Mouse (Mus musculus) ES-Bruce4 (cell line): ENCODE results near the gene Pigv.

Source experiments
- CTCF ChIP-seq: IDR thresholded peaks from one replicate; pipeline ENCODE4 v1.8.1; 2011; ENCODE audit warnings: low read depth, low read length
- EP300 ChIP-seq: IDR thresholded peaks from 2 replicates; pipeline ENCODE4 v1.6.1; 2011; ENCODE audit warnings: low read depth, low read length; ENCODE audit not compliant: insufficient read depth
- POLR2A ChIP-seq: IDR thresholded peaks from one replicate; pipeline ENCODE4 v1.8.1; 2011; ENCODE audit warnings: low read length; ENCODE audit not compliant: insufficient read depth

DNA sequence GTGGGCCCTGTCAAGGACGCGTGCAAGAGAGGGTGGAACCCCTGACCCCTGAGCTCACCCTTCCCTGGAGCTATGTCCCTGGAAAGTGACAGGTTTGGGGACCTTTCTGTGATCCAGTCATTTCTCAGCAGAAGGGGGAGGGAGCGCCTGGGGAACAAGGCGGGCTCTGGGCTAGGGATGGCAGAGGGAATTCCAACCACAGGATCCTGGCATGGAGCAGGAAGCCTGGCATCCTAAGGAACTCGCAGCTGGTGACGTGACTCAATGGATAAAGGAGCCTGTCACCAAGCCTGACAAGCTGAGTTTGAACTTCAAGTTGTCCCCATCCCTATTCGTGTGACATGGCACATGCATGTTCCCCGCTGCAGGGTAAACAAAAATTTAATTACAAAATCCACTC is 59.4 kb downstream of the Pigv start:
- no peak for TF ChIP-seq CTCF
- no peak for TF ChIP-seq POLR2A
- TF ChIP-seq EP300: no peak
